In the genomic region with DNA sequence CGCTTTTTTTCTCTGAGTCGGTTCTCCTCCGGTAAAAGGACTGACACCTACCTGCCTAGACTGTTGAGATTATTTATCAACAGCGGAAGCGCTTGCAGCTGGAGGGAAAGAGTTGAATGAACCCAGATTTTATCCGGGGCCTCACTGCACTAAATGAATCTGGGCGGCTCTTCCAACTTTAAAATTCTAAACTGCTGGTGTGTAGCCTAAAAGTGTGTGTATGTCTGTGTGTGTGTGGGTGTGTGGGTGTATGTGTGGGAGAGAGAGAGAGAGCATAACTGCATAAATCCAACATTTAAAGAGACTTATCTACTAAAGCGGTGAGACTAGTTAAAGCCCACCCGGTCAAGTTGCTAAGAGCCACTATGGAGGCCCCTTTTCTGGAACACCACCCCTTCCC, we compare ENCODE assay signal across 8 mouse cellular contexts. TPM values are rescaled to one million over a fixed set of nuclear protein-coding genes. Genes with fewer than 3 reads are reported as not detected.
DNase-seq lines count a peak whose midpoint lies in the region; ATAC-seq lines count a peak whose summit lies in the region.

No protein-coding gene starts in this region.

- peak overlapping the region; percentile 48 for H3K9ac ChIP-seq in embryonic facial prominence, embryonic 12.5 days
- peak overlapping the region; percentile 73 for H3K9ac ChIP-seq in hindbrain, embryonic 16.5 days (ENCODE audit: low read depth, low read length)
- H3K9ac ChIP-seq in midbrain, embryonic 16.5 days (ENCODE audit: low read depth, low read length) = peak overlapping the region; percentile 76

- peak overlapping the region; percentile 51; the same call in 1 of the 2 replicates for H3K27ac ChIP-seq in embryonic facial prominence, embryonic 12.5 days
- peak overlapping the region; percentile 81 for H3K27ac ChIP-seq in hindbrain, embryonic 16.5 days (ENCODE audit: low read depth, low read length)
- peak overlapping the region; percentile 68 for H3K27ac ChIP-seq in midbrain, embryonic 16.5 days (ENCODE audit: low read length)

- peak overlapping the region; percentile 93 for H3K4me2 ChIP-seq in embryonic facial prominence, embryonic 12.5 days (replicated peaks)
- H3K4me2 ChIP-seq in hindbrain, embryonic 16.5 days (ENCODE audit: low read length) = peak overlapping the region; percentile 74
- peak overlapping the region; percentile 65 for H3K4me2 ChIP-seq in midbrain, embryonic 16.5 days (ENCODE audit: low read length)

- no peaks in the 10 kb centered on the region for H3K27me3 ChIP-seq in embryonic facial prominence, embryonic 12.5 days
- no peaks in the 10 kb centered on the region for H3K27me3 ChIP-seq in hindbrain, embryonic 16.5 days (replicated peaks; ENCODE audit: control insufficient read depth, insufficient read depth, low read length)
- no peaks in the 10 kb centered on the region for H3K27me3 ChIP-seq in midbrain, embryonic 16.5 days (ENCODE audit: control insufficient read depth, insufficient read depth, low read depth, low read length)

- H3K36me3 ChIP-seq in embryonic facial prominence, embryonic 12.5 days = no peaks in the 10 kb centered on the region
- no peaks in the 10 kb centered on the region for H3K36me3 ChIP-seq in hindbrain, embryonic 16.5 days (ENCODE audit: control insufficient read depth, insufficient read depth, low read length)
- H3K36me3 ChIP-seq in midbrain, embryonic 16.5 days (ENCODE audit: control insufficient read depth, insufficient read depth, low read length) = no peaks in the 10 kb centered on the region

- 23% methylated on average over 9 of the region's 9 CpGs for WGBS in embryonic facial prominence, embryonic 12.5 days
- WGBS in hindbrain, embryonic 16.5 days = 24% methylated on average over 9 of the region's 9 CpGs
- 27% methylated on average over 9 of the region's 9 CpGs for WGBS in midbrain, embryonic 16.5 days

- H3K9me3 ChIP-seq in embryonic facial prominence, embryonic 12.5 days = no peaks in the 10 kb centered on the region
- H3K9me3 ChIP-seq in hindbrain, embryonic 16.5 days (ENCODE audit: control insufficient read depth, low read length) = no peaks in the 10 kb centered on the region
- H3K9me3 ChIP-seq in midbrain, embryonic 16.5 days (replicated peaks; ENCODE audit: control insufficient read depth, low read length, poor library complexity, severe bottlenecking) = no peaks in the 10 kb centered on the region

- peaks cover 17% of the 10 kb centered on the region; the same call in 1 of the 2 replicates for H3K4me1 ChIP-seq in embryonic facial prominence, embryonic 12.5 days
- peaks cover 14% of the 10 kb centered on the region for H3K4me1 ChIP-seq in hindbrain, embryonic 16.5 days (ENCODE audit: control insufficient read depth, insufficient read depth, low read depth, low read length)
- peaks cover 19% of the 10 kb centered on the region for H3K4me1 ChIP-seq in midbrain, embryonic 16.5 days (ENCODE audit: control insufficient read depth, insufficient read depth, low read length)

- DNase-seq in left cerebral cortex, postnatal 25 days (ENCODE audit: low spot score in 2 of 2) = peak; percentile 26 to 55
- no peak for DNase-seq in left cerebral cortex, adult 8-10 months (ENCODE audit: low spot score in 2 of 2)
- no peak for DNase-seq in cerebellum, postnatal 14 days
- DNase-seq in embryo, embryonic 11 days = no peak
- no peak for DNase-seq in testis, postnatal 10 days (ENCODE audit: low spot score)

- H3K4me3 ChIP-seq in embryonic facial prominence, embryonic 12.5 days = peak overlapping the region; percentile 85
- H3K4me3 ChIP-seq in hindbrain, embryonic 16.5 days (ENCODE audit: low read length) = peak overlapping the region; percentile 86
- peak overlapping the region; percentile 52 for H3K4me3 ChIP-seq in midbrain, embryonic 16.5 days (ENCODE audit: low read depth, low read length)

- ATAC-seq in embryonic facial prominence, embryonic 12.5 days (ENCODE audit: insufficient number of reproducible peaks, insufficient read depth, low FRiP score, low TSS enrichment) = no peak
- ATAC-seq in hindbrain, embryonic 16.5 days = no peak
- no peak for ATAC-seq in midbrain, embryonic 16.5 days

- intact Hi-C loops in left cerebral cortex, postnatal 25 days (cut with DNase I) = loop anchor here (2.0 to 10.0 kb wide), 2 partner anchors 85 to 487 kb away; no protein-coding TSS in a partner anchor

RNA-seq across cellular contexts. Expression of a gene that starts 0.7 kb away (rescaled TPM):
- 10 to 100 TPM; 65.0 to 71.8 TPM for total RNA-seq in left cerebral cortex, postnatal 25 days (2021)
- 10 to 100 TPM; 64.2 to 70.5 (median 64.9) TPM for total RNA-seq in left cerebral cortex, adult 8-10 months (2022)
- 23.6 and 30.4 TPM in 2 replicates for polyA plus RNA-seq in embryonic facial prominence, embryonic 12.5 days (2016; fragmentation: Nextera tagmentation; extraction: Ambion mirVana)
- 24.1 and 28.2 TPM in 2 replicates for polyA plus RNA-seq in hindbrain, embryonic 16.5 days (2015; fragmentation: Nextera tagmentation; extraction: Ambion mirVana)
- 29.3 and 29.8 TPM in 2 replicates for polyA plus RNA-seq in midbrain, embryonic 16.5 days (2015; fragmentation: Nextera tagmentation; extraction: Ambion mirVana)

RNA-seq across cellular contexts. Expression of a gene that starts 44.0 kb away (rescaled TPM):
- total RNA-seq in left cerebral cortex, postnatal 25 days (2021) = 10 to 100 TPM; 21.5 to 26.7 TPM
- total RNA-seq in left cerebral cortex, adult 8-10 months (2022) = 10 to 100 TPM; 23.9 to 29.4 (median 27.6) TPM
- polyA plus RNA-seq in embryonic facial prominence, embryonic 12.5 days (2016; fragmentation: Nextera tagmentation; extraction: Ambion mirVana) = 0.93 and 1.0 TPM in 2 replicates
- 6.3 and 7.9 TPM in 2 replicates for polyA plus RNA-seq in hindbrain, embryonic 16.5 days (2015; fragmentation: Nextera tagmentation; extraction: Ambion mirVana)
- polyA plus RNA-seq in midbrain, embryonic 16.5 days (2015; fragmentation: Nextera tagmentation; extraction: Ambion mirVana) = 6.7 and 8.7 TPM in 2 replicates

Comparison
In these comparisons a context has a peak if more than half of its experiments do, and no peak if none do; other contexts are left out.
1. DNase-seq: peak in left cerebral cortex, postnatal 25 days (2 of 2); none in left cerebral cortex, adult 8-10 months (0 of 2), cerebellum, postnatal 14 days (0 of 2), embryo, embryonic 11 days (single experiment) and testis, postnatal 10 days (single experiment).
2. Peak in every context shown above with its lines, with median percentiles within 50 percentile points of each other: H3K27ac ChIP-seq, H3K4me2 ChIP-seq, H3K4me3 ChIP-seq and H3K9ac ChIP-seq.